Mouse (Mus musculus) intestine, embryonic 15.5 days (tissue): ENCODE data around the gene Vmn1r233. TPM values are rescaled to one million over a fixed set of nuclear protein-coding genes. Genes with fewer than 3 reads are reported as not detected.

ENCODE experiments used
- ATAC-seq: fragments of 200-750 bp; cut with Nextera tagmentation; 2 replicates; pipeline ENCODE4 v1.8.0; 2017; ENCODE audit warnings: moderate TSS enrichment, moderate library complexity
- H3K27ac ChIP-seq: fragments of 300-500 bp; sonication (generic); 2 replicates; pipeline ENCODE4 v1.5.1; 2015; ENCODE audit warnings: mild to moderate bottlenecking, inconsistent platforms
- H3K27me3 ChIP-seq: fragments of 300-500 bp; sonication (generic); replicated peaks from 2 replicates; pipeline ENCODE4 v1.6.1; 2015; ENCODE audit warnings: inconsistent platforms
- H3K36me3 ChIP-seq: fragments of 300-500 bp; sonication (generic); 2 replicates; pipeline ENCODE4 v1.6.1; 2015; ENCODE audit warnings: inconsistent platforms
- H3K4me1 ChIP-seq: fragments of 300-500 bp; sonication (generic); replicated peaks from 2 replicates; pipeline ENCODE4 v1.6.1; 2015; ENCODE audit warnings: inconsistent platforms
- H3K4me2 ChIP-seq: fragments of 300-500 bp; sonication (generic); replicated peaks from 2 replicates; pipeline ENCODE4 v1.6.1; 2015; ENCODE audit warnings: mild to moderate bottlenecking, inconsistent platforms
- H3K4me3 ChIP-seq: fragments of 300-500 bp; sonication (generic); replicated peaks from 2 replicates; pipeline ENCODE4 v1.5.1; 2015; ENCODE audit warnings: inconsistent platforms
- H3K9ac ChIP-seq: fragments of 300-500 bp; sonication (generic); 2 replicates; pipeline ENCODE4 v1.6.1; 2015; ENCODE audit warnings: inconsistent platforms
- H3K9me3 ChIP-seq: fragments of 300-500 bp; sonication (generic); 2 replicates; pipeline ENCODE4 v1.6.1; 2016; ENCODE audit warnings: inconsistent platforms
- WGBS: fragments of 180-500 bp; shearing (Covaris S2); methylation state at CpG from one replicate; pipeline ENCODE4 v1.1.7; 2015; 5-methylcytosine and 5-hydroxymethylcytosine counted together
- polyA plus RNA-seq: library from polyadenylated mRNA; unstranded; fragments of >200 nt; fragmentation: Nextera tagmentation; extraction: Ambion mirVana; gene quantifications from 2 replicates; pipeline ENCODE4 v1.2.1, GENCODE M21; 2015

Gene Vmn1r233
- polyA plus RNA-seq, 1 experiment from 2014 or later = not detected

DNA sequence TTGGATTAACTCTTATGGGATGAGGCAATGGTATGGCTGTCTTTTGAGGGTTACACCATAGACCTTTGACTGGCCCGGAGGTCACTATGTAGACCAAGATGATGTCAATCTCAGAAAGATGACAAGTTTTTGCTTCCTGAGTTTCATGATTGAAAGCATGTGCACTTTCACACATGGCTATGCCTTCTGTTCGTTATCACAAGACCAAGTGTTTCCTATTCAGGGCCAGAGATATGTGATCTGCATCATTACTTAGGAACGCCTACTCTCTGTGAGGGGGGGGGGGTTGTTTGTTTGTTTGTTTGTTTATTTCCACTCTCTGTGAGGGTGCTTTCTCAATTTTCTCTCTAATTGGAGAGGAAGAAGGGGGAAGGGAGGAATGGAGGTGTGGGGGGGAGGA lies 52.0 kb downstream of the Vmn1r233 start:
- peak overlapping the region; percentile 67 for H3K4me3 ChIP-seq
- no peaks in the 10 kb centered on the region for H3K9me3 ChIP-seq
- H3K4me1 ChIP-seq = peaks cover 16% of the 10 kb centered on the region; the same call in 1 of the 2 replicates
- whole genome bisulfite sequencing = 52% methylated on average over 3 of the region's 3 CpGs
- H3K27me3 ChIP-seq = no peaks in the 10 kb centered on the region
- peak overlapping the region; percentile 59 for H3K4me2 ChIP-seq
- peak overlapping the region; percentile 47 for H3K9ac ChIP-seq
- H3K36me3 ChIP-seq = no peaks in the 10 kb centered on the region
- no peak for ATAC-seq
- peak overlapping the region; percentile 94 for H3K27ac ChIP-seq

Other genes with a start within 250 kb of the Vmn1r233 start
- gene Vmn1r228, start 210.3 kb downstream of the Vmn1r233 start, polyA plus RNA-seq = not detected in 2 replicates
- gene Vmn1r229, start 184.9 kb downstream of the Vmn1r233 start, polyA plus RNA-seq = not detected in 2 replicates
- gene Vmn1r230, start 156.0 kb downstream of the Vmn1r233 start, polyA plus RNA-seq = not detected in 2 replicates
- not detected in 2 replicates for gene Vmn1r231, start 91.4 kb downstream of the Vmn1r233 start, polyA plus RNA-seq
- gene Vmn1r232, start 76.8 kb downstream of the Vmn1r233 start, polyA plus RNA-seq = not detected in 2 replicates
- gene Ppp2r1a, start 51.2 kb downstream of the Vmn1r233 start, polyA plus RNA-seq = 337 and 339 TPM in 2 replicates
- 10.2 and 11.3 TPM in 2 replicates for gene Zfp160, start 12.4 kb upstream of the Vmn1r233 start, polyA plus RNA-seq
- gene Vmn1r234, start 229.6 kb upstream of the Vmn1r233 start, polyA plus RNA-seq = not detected in 2 replicates